Comparison of ENCODE assay signal across 9 mouse cellular contexts in the genomic region with DNA sequence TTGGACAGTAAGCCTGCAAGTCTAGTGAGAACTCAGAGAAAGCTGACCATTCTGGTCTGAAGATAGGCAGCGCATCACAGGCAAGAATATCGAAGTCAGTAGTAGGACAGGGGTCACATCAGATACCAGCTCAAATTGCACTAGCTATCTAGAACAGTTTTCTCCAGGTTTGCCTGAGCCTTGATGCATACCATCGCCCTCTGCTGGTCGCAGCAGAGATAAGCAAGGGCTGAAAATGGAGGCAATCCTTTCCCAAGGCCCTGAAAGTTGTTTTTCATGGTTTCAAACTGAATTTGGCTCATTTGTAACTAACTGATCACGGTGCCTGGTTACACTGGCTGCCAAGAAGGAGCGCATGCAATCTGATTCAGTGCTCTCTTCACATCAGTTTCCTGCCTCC. TPM values are rescaled to one million over a fixed set of nuclear protein-coding genes. Genes with fewer than 3 reads are reported as not detected.
A peak's percentile ranks its signal among the peaks of the same experiment; 100 is the strongest.
DNase-seq lines count a peak whose midpoint lies in the region; ATAC-seq and TF ChIP-seq lines count a peak whose summit lies in the region.
"Had no signal": no experiment of that assay in that cellular context is flagged by ENCODE, and none has a peak within 500 bp of the region (broad histone marks: within the 10 kb centered on the region; RNA-seq: fewer than 3 reads in every experiment).

No protein-coding gene starts in this region.

- no peak overlapping the region for H3K4me3 ChIP-seq in forebrain, embryonic 10.5 days
- H3K4me3 ChIP-seq in forebrain, embryonic 16.5 days (replicated peaks; ENCODE audit: low read length) = no peak overlapping the region
- no peak overlapping the region for H3K4me3 ChIP-seq in intestine, embryonic 14.5 days (ENCODE audit: low read depth, low read length)
- no peak overlapping the region for H3K4me3 ChIP-seq in lung, embryonic 14.5 days (ENCODE audit: low read depth, low read length)
- H3K4me3 ChIP-seq: limb, embryonic 13.5 days had no signal

- no peaks in the 10 kb centered on the region for H3K27me3 ChIP-seq in forebrain, embryonic 10.5 days (ENCODE audit: poor library complexity, severe bottlenecking)
- H3K27me3 ChIP-seq in forebrain, embryonic 16.5 days (replicated peaks; ENCODE audit: control insufficient read depth, insufficient read depth, low read length) = no peaks in the 10 kb centered on the region
- H3K27me3 ChIP-seq in intestine, embryonic 14.5 days (replicated peaks; ENCODE audit: control insufficient read depth, insufficient read depth, low read length) = no peaks in the 10 kb centered on the region
- H3K27me3 ChIP-seq in lung, embryonic 14.5 days (ENCODE audit: insufficient read depth, low read length) = no peaks in the 10 kb centered on the region
- H3K27me3 ChIP-seq: limb, embryonic 13.5 days had no signal

- TF ChIP-seq CTCF in lung, embryonic 14.5 days (IDR thresholded peaks at IDR 0.05; ENCODE audit: low read depth) = peak; percentile 91

- no peak overlapping the region for H3K9ac ChIP-seq in forebrain, embryonic 16.5 days (replicated peaks; ENCODE audit: low read depth, low read length)
- no peak overlapping the region for H3K9ac ChIP-seq in intestine, embryonic 14.5 days (ENCODE audit: low read length)
- no peak overlapping the region for H3K9ac ChIP-seq in lung, embryonic 14.5 days
- H3K9ac ChIP-seq: limb, embryonic 13.5 days had no signal

- H3K27ac ChIP-seq in forebrain, embryonic 10.5 days = no peak overlapping the region
- H3K27ac ChIP-seq in forebrain, embryonic 16.5 days (ENCODE audit: low read length) = no peak overlapping the region
- H3K27ac ChIP-seq in intestine, embryonic 14.5 days (ENCODE audit: low read depth) = no peak overlapping the region
- no peak overlapping the region for H3K27ac ChIP-seq in lung, embryonic 14.5 days (ENCODE audit: low read depth)
- H3K27ac ChIP-seq: limb, embryonic 13.5 days had no signal

- no peak overlapping the region for H3K4me2 ChIP-seq in forebrain, embryonic 16.5 days (ENCODE audit: low read length)
- no peak overlapping the region for H3K4me2 ChIP-seq in intestine, embryonic 14.5 days (ENCODE audit: low read length)
- no peak overlapping the region for H3K4me2 ChIP-seq in lung, embryonic 14.5 days
- H3K4me2 ChIP-seq: limb, embryonic 13.5 days had no signal

- H3K36me3 ChIP-seq in forebrain, embryonic 10.5 days (replicated peaks) = peaks cover 60% of the 10 kb centered on the region
- peaks cover 16% of the 10 kb centered on the region for H3K36me3 ChIP-seq in forebrain, embryonic 16.5 days (ENCODE audit: control insufficient read depth, insufficient read depth)
- H3K36me3 ChIP-seq in intestine, embryonic 14.5 days (ENCODE audit: control insufficient read depth, insufficient read depth, low read length) = peaks cover 22% of the 10 kb centered on the region
- peaks cover 38% of the 10 kb centered on the region for H3K36me3 ChIP-seq in lung, embryonic 14.5 days (ENCODE audit: insufficient read depth)

- ATAC-seq in forebrain, embryonic 16.5 days = no peak
- ATAC-seq in intestine, embryonic 14.5 days (replicated peaks; ENCODE audit: low FRiP score, low TSS enrichment, low read depth) = no peak; the same call in 1 of the 2 replicates
- no peak for ATAC-seq in lung, embryonic 14.5 days (ENCODE audit: insufficient read depth)

- H3K4me1 ChIP-seq in forebrain, embryonic 10.5 days = no peaks in the 10 kb centered on the region
- no peaks in the 10 kb centered on the region for H3K4me1 ChIP-seq in forebrain, embryonic 16.5 days (replicated peaks; ENCODE audit: control insufficient read depth, insufficient read depth, low read length)
- no peaks in the 10 kb centered on the region for H3K4me1 ChIP-seq in intestine, embryonic 14.5 days (replicated peaks; ENCODE audit: control insufficient read depth, insufficient read depth, low read length)
- no peaks in the 10 kb centered on the region for H3K4me1 ChIP-seq in lung, embryonic 14.5 days (ENCODE audit: insufficient read depth)
- H3K4me1 ChIP-seq: limb, embryonic 13.5 days had no signal

- peak; percentile 47 for DNase-seq in forebrain, embryonic 10.5 days (ENCODE audit: extremely low spot score, low spot score)
- DNase-seq in urinary bladder, postnatal 14 days (ENCODE audit: low spot score) = peak; percentile 65
- no peak for DNase-seq in urinary bladder, postnatal 10 days (ENCODE audit: low spot score)
- peak; percentile 78 for DNase-seq in embryo, embryonic 10.5 days (ENCODE audit: low spot score)
- DNase-seq in intestine, embryonic 14.5 days (ENCODE audit: low spot score) = peak; percentile 74
- DNase-seq in lung, embryonic 14.5 days = peak; percentile 82
- peak; percentile 20 for DNase-seq in spleen, adult 12 weeks (ENCODE audit: low spot score)

- H3K9me3 ChIP-seq in forebrain, embryonic 10.5 days = no peaks in the 10 kb centered on the region; the same call in 1 of the 2 replicates
- H3K9me3 ChIP-seq in forebrain, embryonic 16.5 days (ENCODE audit: control insufficient read depth, low read length) = peaks cover 2% of the 10 kb centered on the region; the same call in 1 of the 2 replicates
- no peaks in the 10 kb centered on the region for H3K9me3 ChIP-seq in intestine, embryonic 14.5 days (ENCODE audit: control insufficient read depth, low read length)
- no peaks in the 10 kb centered on the region for H3K9me3 ChIP-seq in lung, embryonic 14.5 days (ENCODE audit: low read depth, low read length)
- H3K9me3 ChIP-seq: limb, embryonic 13.5 days had no signal

- WGBS in forebrain, embryonic 10.5 days = 40% methylated on average over 6 of the region's 6 CpGs
- WGBS in forebrain, embryonic 16.5 days = 34% methylated on average over 6 of the region's 6 CpGs
- 29% methylated on average over 6 of the region's 6 CpGs for WGBS in intestine, embryonic 14.5 days
- 25% methylated on average over 6 of the region's 6 CpGs for WGBS in lung, embryonic 14.5 days

RNA-seq across cellular contexts. Expression of a gene that starts 29.0 kb away (rescaled TPM):
- 206 and 218 TPM in 2 replicates for polyA plus RNA-seq in forebrain, embryonic 10.5 days (2016; fragmentation: Nextera tagmentation; extraction: Ambion mirVana)
- polyA plus RNA-seq in forebrain, embryonic 16.5 days (2015; fragmentation: Nextera tagmentation; extraction: Ambion mirVana) = 169 and 193 TPM in 2 replicates
- 153 and 154 TPM in 2 replicates for polyA plus RNA-seq in intestine, embryonic 14.5 days (2014; fragmentation: Nextera tagmentation; extraction: Ambion mirVana)
- 163 and 169 TPM in 2 replicates for polyA plus RNA-seq in lung, embryonic 14.5 days (2014; fragmentation: Nextera tagmentation; extraction: Ambion mirVana)

RNA-seq across cellular contexts. Expression of a gene that starts 33.7 kb away (rescaled TPM):
- 32.2 and 33.3 TPM in 2 replicates for polyA plus RNA-seq in forebrain, embryonic 10.5 days (2016; fragmentation: Nextera tagmentation; extraction: Ambion mirVana)
- 39.1 and 44.7 TPM in 2 replicates for polyA plus RNA-seq in forebrain, embryonic 16.5 days (2015; fragmentation: Nextera tagmentation; extraction: Ambion mirVana)
- 18.8 and 19.7 TPM in 2 replicates for polyA plus RNA-seq in intestine, embryonic 14.5 days (2014; fragmentation: Nextera tagmentation; extraction: Ambion mirVana)
- polyA plus RNA-seq in lung, embryonic 14.5 days (2014; fragmentation: Nextera tagmentation; extraction: Ambion mirVana) = 22.4 and 24.5 TPM in 2 replicates
